Comparison of ENCODE assay signal across 25 mouse cellular contexts in the genomic region with DNA sequence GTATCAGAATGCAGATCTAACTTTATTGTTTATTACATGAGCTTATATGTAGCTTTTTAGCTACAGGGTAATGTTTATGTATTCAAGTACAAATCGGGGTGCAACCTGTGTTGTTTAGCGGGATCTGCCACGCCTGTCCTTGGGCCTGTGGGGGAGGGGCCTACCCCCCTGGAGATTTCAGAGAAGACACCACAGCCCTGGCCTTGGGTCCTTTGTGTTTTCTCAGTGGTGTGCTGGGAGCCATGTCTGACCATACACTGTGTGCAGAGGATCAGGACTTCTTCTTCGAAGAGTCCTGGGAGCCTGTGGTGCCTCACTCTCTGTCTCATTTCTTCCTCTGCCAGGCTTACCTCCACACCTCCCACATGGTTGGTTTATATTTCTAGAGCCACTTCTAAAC. TPM values are rescaled to one million over a fixed set of nuclear protein-coding genes. Genes with fewer than 3 reads are reported as not detected.
"Had no signal": no experiment of that assay in that cellular context is flagged by ENCODE, and none has a peak within 500 bp of the region (broad histone marks: within the 10 kb centered on the region; RNA-seq: fewer than 3 reads in every experiment).

No protein-coding gene starts in this region.

- H3K4me2 ChIP-seq: lung, embryonic 15.5 days; midbrain, embryonic 11.5 days; midbrain, embryonic 13.5 days; midbrain, embryonic 15.5 days; neural tube, embryonic 12.5 days; stomach, embryonic 15.5 days had no signal

- H3K36me3 ChIP-seq: lung, embryonic 15.5 days; midbrain, embryonic 13.5 days; midbrain, embryonic 15.5 days; neural tube, embryonic 12.5 days; stomach, embryonic 15.5 days had no signal

- H3K9me3 ChIP-seq: lung, embryonic 15.5 days; midbrain, embryonic 13.5 days; midbrain, embryonic 15.5 days; neural tube, embryonic 12.5 days; stomach, embryonic 15.5 days had no signal

- ATAC-seq: liver, postnatal 0 days; lung, postnatal 0 days; midbrain, embryonic 13.5 days; midbrain, embryonic 15.5 days had no signal

- H3K4me3 ChIP-seq: lung, embryonic 15.5 days; megakaryocyte, embryonic 14.5 days; midbrain, embryonic 13.5 days; midbrain, embryonic 15.5 days; neural tube, embryonic 12.5 days; stomach, embryonic 15.5 days had no signal

- H3K4me1 ChIP-seq: megakaryocyte, embryonic 14.5 days had no signal

- H3K27me3 ChIP-seq: lung, embryonic 15.5 days; megakaryocyte, embryonic 14.5 days; midbrain, embryonic 13.5 days; midbrain, embryonic 15.5 days; neural tube, embryonic 12.5 days; stomach, embryonic 15.5 days had no signal

- DNase-seq: liver, postnatal 0 days; lung, adult 2 months; lung, postnatal 14 days; lung, postnatal 36 days; right cerebral cortex, postnatal 14 days; thymus, adult 2 months; thymus, postnatal 25 days; thymus, postnatal 4 days had no signal

- H3K9ac ChIP-seq: liver, postnatal 0 days; lung, embryonic 15.5 days; midbrain, embryonic 13.5 days; midbrain, embryonic 15.5 days; neural tube, embryonic 12.5 days; stomach, embryonic 15.5 days had no signal

- H3K27ac ChIP-seq: lung, embryonic 15.5 days; macrophage; midbrain, embryonic 13.5 days; midbrain, embryonic 15.5 days; neural tube, embryonic 12.5 days; stomach, embryonic 15.5 days; stomach, postnatal 0 days had no signal

RNA-seq across cellular contexts. Expression of a gene that starts 47.3 kb away (rescaled TPM):
- total RNA-seq: megakaryocyte progenitor cell, adult 5-6 weeks; monocyte, adult 5-6 weeks; neutrophil, adult 5-6 weeks had no signal
- polyA plus RNA-seq: liver, postnatal 0 days; lung, adult 2 months; lung, embryonic 15.5 days; lung, postnatal 0 days; macrophage; neural tube, embryonic 12.5 days; neural tube, embryonic 14.5 days; spleen, adult 2 months; stomach, postnatal 0 days; testis, adult 2 months; thymus, adult 2 months; urinary bladder, adult 2 months had no signal
